Mouse (Mus musculus): ENCODE results near the gene Bok. TPM values are rescaled to one million over a fixed set of nuclear protein-coding genes. Genes with fewer than 3 reads are reported as not detected.

Bok gene
- polyA plus RNA-seq, 1 experiment from 2014 or later: 104 TPM

DNA sequence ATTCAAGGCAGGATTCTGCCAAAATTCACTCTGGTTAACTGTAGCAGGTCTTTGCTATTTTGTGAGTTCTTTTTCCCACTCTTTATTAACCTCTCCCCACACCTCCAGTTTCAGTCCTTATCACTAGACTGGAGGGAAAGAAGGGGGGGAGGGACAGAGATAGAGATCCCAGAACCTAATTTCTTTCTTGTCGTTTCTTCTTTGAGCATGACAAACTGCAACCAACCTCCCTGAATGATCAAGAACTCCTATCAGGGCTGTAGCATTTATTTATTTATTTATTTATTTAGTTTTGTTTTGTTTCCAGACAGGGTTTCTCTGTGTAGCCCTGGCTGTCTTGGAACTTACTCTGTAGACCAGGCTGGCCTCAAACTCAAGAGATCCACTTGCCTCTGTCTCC lies 16.6 kb downstream of the Bok start:
- ATAC-seq: no peak

DNA sequence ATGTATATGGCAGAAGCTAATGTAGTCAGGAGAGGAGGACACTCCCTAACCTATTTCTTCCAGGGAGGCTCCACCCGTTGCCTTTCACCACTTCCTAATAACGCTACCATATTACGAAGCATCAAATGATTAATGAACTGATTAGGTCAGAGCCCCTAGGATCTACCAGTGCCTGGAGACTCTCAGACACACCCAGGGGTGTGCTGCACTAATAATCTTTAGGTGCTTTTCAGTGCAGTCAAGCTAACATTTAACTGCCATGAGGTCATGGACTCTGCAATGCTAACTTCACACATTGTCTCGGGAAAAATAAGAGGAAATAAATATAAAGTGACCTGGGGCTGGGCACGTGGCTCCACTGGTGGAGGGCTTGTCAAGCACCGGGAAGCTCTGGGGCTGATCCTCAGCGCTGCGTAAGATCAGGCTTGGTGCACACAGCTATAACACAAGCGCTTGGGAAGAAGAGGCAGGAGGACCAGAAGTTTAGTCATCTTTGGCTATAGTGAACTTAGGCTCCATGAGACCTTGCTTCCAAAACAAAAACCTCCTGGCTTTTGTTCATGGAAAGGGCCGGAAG lies 18.1 kb downstream of the Bok start:
- Histone ChIP-seq H3K4me2 (ENCODE audit: low read length) (no peak overlapping the region), H3K9ac (replicated peaks; ENCODE audit: low read depth, low read length) (no peak overlapping the region), H3K27ac (ENCODE audit: low read length) (no peak overlapping the region), H3K4me3 (replicated peaks; ENCODE audit: low read length) (no peak overlapping the region), H3K27me3 (replicated peaks; ENCODE audit: control insufficient read depth, insufficient read depth, low read length) (no peaks in the 10 kb centered on the region), H3K36me3 (ENCODE audit: control insufficient read depth, insufficient read depth) (peaks cover 5% of the 10 kb centered on the region), H3K4me1 (replicated peaks; ENCODE audit: control insufficient read depth, insufficient read depth, low read length) (no peaks in the 10 kb centered on the region), H3K9me3 (ENCODE audit: control insufficient read depth, low read length) (no peaks in the 10 kb centered on the region)
- 95% methylated on average over 10 of the region's 10 CpGs for WGBS
- no peak for ATAC-seq

More for the DNA sequence above, 16.6 kb downstream of the Bok start:
- H3K36me3 ChIP-seq (ENCODE audit: control insufficient read depth, insufficient read depth): peaks cover 5% of the 10 kb centered on the region
- WGBS: 96% methylated on average over 1 of the region's 1 CpGs
- no peak overlapping the region for H3K9ac ChIP-seq (replicated peaks; ENCODE audit: low read depth, low read length)
- H3K9me3 ChIP-seq (ENCODE audit: control insufficient read depth, low read length): no peaks in the 10 kb centered on the region
- no peak overlapping the region for H3K4me2 ChIP-seq (ENCODE audit: low read length)
- no peaks in the 10 kb centered on the region for H3K4me1 ChIP-seq (replicated peaks; ENCODE audit: control insufficient read depth, insufficient read depth, low read length)
- H3K27ac ChIP-seq (ENCODE audit: low read length): no peak overlapping the region
- H3K27me3 ChIP-seq (replicated peaks; ENCODE audit: control insufficient read depth, insufficient read depth, low read length): no peaks in the 10 kb centered on the region
- H3K4me3 ChIP-seq (replicated peaks; ENCODE audit: low read length): no peak overlapping the region

DNA sequence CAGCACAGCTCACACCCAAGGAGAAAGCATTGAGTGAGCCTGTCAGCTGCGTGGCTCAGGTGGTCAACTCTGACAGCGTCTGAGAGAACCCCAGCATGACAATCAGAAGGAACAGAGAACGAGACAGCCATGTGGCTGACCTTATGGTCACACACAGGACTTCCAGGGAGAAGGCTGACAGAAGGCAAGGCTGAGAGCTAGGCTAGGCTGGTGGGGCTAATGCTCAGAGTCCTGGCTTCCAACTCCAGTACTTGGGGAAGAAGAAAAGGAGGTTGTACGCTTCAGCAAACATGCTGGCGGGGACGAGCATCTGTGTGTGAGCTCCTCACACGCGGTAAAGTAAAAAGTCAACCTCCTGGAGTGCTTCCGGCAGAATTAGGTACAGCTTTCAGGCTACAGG lies 18.9 kb downstream of the Bok start:
- H3K4me3 ChIP-seq (replicated peaks; ENCODE audit: low read length): no peak overlapping the region
- no peaks in the 10 kb centered on the region for H3K9me3 ChIP-seq (ENCODE audit: control insufficient read depth, low read length)
- H3K27ac ChIP-seq (ENCODE audit: low read length): no peak overlapping the region
- no peaks in the 10 kb centered on the region for H3K27me3 ChIP-seq (replicated peaks; ENCODE audit: control insufficient read depth, insufficient read depth, low read length)
- no peak for ATAC-seq
- H3K4me2 ChIP-seq (ENCODE audit: low read length): no peak overlapping the region
- H3K36me3 ChIP-seq (ENCODE audit: control insufficient read depth, insufficient read depth): peaks cover 5% of the 10 kb centered on the region
- WGBS: 88% methylated on average over 9 of the region's 9 CpGs
- no peak overlapping the region for H3K9ac ChIP-seq (replicated peaks; ENCODE audit: low read depth, low read length)
- H3K4me1 ChIP-seq (replicated peaks; ENCODE audit: control insufficient read depth, insufficient read depth, low read length): no peaks in the 10 kb centered on the region

DNA sequence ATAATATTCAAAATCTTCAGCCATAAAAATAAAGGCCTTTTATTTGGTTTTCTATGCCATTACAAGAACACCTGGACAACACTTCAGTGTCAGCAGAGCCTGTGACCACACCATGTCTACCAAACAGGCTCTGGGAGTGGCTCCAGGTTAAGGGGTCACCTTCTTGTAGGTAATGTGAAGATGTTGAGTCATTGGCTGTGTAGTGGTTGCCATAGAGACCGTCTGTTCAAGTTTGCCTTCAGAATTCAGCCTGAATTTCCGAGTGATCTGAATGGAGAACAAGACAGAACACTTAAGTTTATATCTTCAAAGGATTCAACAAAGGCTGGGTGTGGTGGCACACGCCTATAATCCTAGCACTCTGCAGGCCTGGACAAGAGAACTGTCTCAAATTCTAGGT lies 19.9 kb downstream of the Bok start:
- no peak overlapping the region for H3K27ac ChIP-seq (ENCODE audit: low read length)
- H3K9ac ChIP-seq (replicated peaks; ENCODE audit: low read depth, low read length): no peak overlapping the region
- H3K4me1 ChIP-seq (replicated peaks; ENCODE audit: control insufficient read depth, insufficient read depth, low read length): no peaks in the 10 kb centered on the region
- H3K9me3 ChIP-seq (ENCODE audit: control insufficient read depth, low read length): no peaks in the 10 kb centered on the region
- no peak overlapping the region for H3K4me3 ChIP-seq (replicated peaks; ENCODE audit: low read length)
- 63% methylated on average over 3 of the region's 3 CpGs for WGBS
- peaks cover 5% of the 10 kb centered on the region for H3K36me3 ChIP-seq (ENCODE audit: control insufficient read depth, insufficient read depth)
- no peak for ATAC-seq
- no peaks in the 10 kb centered on the region for H3K27me3 ChIP-seq (replicated peaks; ENCODE audit: control insufficient read depth, insufficient read depth, low read length)
- H3K4me2 ChIP-seq (ENCODE audit: low read length): no peak overlapping the region

DNA sequence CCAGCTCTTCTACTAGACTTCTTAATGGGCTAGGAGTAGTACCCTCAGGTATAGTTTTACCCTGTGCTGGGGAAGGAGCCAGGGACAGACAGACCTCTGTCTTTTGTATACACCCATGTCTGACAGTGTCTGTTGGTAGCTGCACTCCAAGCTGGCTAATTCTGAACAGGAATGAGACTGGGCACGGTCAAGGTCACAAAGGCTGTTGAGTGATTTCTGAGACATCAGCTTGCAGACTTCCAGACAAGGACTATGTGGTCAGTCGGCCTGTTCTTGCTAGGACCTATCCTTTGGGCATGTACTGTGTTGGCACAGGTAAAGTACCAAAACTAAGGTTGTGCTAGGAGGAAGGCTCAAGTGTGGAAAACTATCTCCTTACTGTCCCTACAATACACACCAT lies 30.7 kb downstream of the Bok start:
- WGBS: 95% methylated on average over 2 of the region's 2 CpGs
- Histone ChIP-seq H3K36me3 (ENCODE audit: control insufficient read depth, insufficient read depth) (no peaks in the 10 kb centered on the region; the same call in 1 of the 2 replicates), H3K4me1 (replicated peaks; ENCODE audit: control insufficient read depth, insufficient read depth, low read length) (0 out of 2 replicates have a peak, but pooled peaks cover 3% of the 10 kb centered on the region), H3K9me3 (ENCODE audit: control insufficient read depth, low read length) (no peaks in the 10 kb centered on the region), H3K27ac (ENCODE audit: low read length) (no peak overlapping the region), H3K4me3 (replicated peaks; ENCODE audit: low read length) (no peak overlapping the region), H3K9ac (replicated peaks; ENCODE audit: low read depth, low read length) (no peak overlapping the region), H3K4me2 (ENCODE audit: low read length) (no peak overlapping the region), H3K27me3 (replicated peaks; ENCODE audit: control insufficient read depth, insufficient read depth, low read length) (no peaks in the 10 kb centered on the region)
- ATAC-seq: no peak

DNA sequence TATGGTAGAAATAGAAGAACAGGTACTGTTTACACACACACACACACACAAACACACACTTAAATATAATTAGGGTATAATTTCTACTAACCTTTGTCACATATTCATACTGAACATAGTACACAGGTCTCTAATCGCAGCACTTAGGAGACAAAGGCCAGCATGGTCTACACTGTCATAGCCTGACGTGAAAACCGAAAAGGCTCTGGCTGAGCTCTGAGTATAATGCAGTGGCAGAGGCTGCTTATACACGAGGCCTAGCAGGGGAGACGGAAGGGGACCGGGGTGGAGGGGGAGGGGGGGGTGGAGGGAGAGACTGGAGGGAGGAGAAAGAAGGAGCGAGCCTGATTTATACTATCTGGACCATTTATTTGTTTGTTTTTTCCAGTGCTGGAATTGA lies 36.1 kb downstream of the Bok start:
- no peaks in the 10 kb centered on the region for H3K4me1 ChIP-seq (replicated peaks; ENCODE audit: control insufficient read depth, insufficient read depth, low read length)
- no peaks in the 10 kb centered on the region for H3K27me3 ChIP-seq (replicated peaks; ENCODE audit: control insufficient read depth, insufficient read depth, low read length)
- no peak for ATAC-seq
- no peak overlapping the region for H3K4me3 ChIP-seq (replicated peaks; ENCODE audit: low read length)
- no peaks in the 10 kb centered on the region for H3K36me3 ChIP-seq (ENCODE audit: control insufficient read depth, insufficient read depth)
- no peaks in the 10 kb centered on the region for H3K9me3 ChIP-seq (ENCODE audit: control insufficient read depth, low read length)
- H3K9ac ChIP-seq (replicated peaks; ENCODE audit: low read depth, low read length): no peak overlapping the region
- no peak overlapping the region for H3K4me2 ChIP-seq (ENCODE audit: low read length)
- WGBS: 46% methylated on average over 7 of the region's 7 CpGs
- H3K27ac ChIP-seq (ENCODE audit: low read length): no peak overlapping the region

DNA sequence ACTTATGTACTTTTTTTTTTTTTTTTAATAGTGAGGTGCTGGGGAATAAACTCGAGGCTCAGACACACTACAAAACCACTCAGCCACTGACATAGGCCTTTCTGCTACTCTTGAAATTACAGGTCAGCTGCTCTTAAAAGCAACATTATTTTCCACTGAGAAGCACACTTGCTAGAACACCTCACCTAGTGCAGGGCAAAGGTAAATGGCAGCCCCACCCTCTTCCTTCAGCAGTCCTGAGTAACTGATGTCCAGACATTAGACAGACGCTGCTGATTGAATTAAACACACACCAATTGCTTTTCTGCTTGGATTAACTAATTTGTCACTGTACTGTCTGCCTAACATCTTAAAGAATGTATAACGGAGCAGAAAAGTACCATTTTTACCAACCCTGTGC lies 39.2 kb downstream of the Bok start:
- 78% methylated on average over 3 of the region's 3 CpGs for WGBS
- no peak for ATAC-seq
- Histone ChIP-seq H3K4me3 (replicated peaks; ENCODE audit: low read length) (no peak overlapping the region), H3K4me1 (replicated peaks; ENCODE audit: control insufficient read depth, insufficient read depth, low read length) (no peaks in the 10 kb centered on the region), H3K9ac (replicated peaks; ENCODE audit: low read depth, low read length) (no peak overlapping the region), H3K36me3 (ENCODE audit: control insufficient read depth, insufficient read depth) (no peaks in the 10 kb centered on the region), H3K9me3 (ENCODE audit: control insufficient read depth, low read length) (no peaks in the 10 kb centered on the region), H3K4me2 (ENCODE audit: low read length) (no peak overlapping the region), H3K27me3 (replicated peaks; ENCODE audit: control insufficient read depth, insufficient read depth, low read length) (no peaks in the 10 kb centered on the region), H3K27ac (ENCODE audit: low read length) (no peak overlapping the region)

DNA sequence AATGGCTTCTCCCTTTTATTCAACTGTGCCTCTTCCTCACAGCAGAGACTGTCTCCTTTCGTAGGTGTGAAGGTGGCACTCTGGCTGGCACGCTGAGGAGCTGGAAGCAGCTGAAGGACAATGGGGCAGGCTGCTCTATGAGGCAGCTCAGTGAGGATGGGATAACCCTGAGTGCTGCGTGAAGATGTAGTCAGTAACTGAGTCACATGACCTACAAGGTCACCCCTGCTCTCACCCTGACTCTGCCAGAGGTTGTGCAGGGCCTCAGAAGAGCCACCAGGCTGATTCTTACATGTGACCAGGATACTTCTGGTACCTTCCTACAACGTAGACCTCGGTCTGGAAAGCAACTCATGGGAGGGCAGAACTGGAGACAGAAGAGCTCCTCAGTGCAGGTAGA lies 40.2 kb downstream of the Bok start:
- ATAC-seq: 0 out of 2 replicates have a peak, but pooled peaks have one; percentile 13
- 95% methylated on average over 5 of the region's 5 CpGs for WGBS
- no peak overlapping the region for H3K4me2 ChIP-seq (ENCODE audit: low read length)

DNA sequence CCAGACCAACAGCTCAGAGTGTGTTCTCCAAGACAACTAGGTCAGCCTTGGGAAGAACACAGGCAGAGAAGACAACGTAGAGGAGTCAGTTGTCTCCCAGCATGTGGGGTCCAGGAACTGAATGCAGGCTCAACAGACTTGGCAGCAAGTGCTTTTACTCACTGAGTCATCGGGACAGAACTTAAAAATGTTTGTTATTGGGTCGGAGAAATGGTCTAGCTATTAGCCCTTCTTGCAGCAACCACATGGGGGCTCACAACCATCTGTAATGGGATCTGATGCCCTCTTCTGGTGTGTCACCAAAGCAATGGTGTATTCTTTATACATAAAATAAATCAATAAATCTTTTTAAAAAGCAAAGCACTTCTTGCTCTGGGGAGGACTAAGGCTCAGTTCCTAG lies 40.7 kb downstream of the Bok start:
- H3K9me3 ChIP-seq (ENCODE audit: control insufficient read depth, low read length): no peaks in the 10 kb centered on the region
- 79% methylated on average over 3 of the region's 3 CpGs for WGBS
- H3K27me3 ChIP-seq (replicated peaks; ENCODE audit: control insufficient read depth, insufficient read depth, low read length): no peaks in the 10 kb centered on the region
- H3K4me1 ChIP-seq (replicated peaks; ENCODE audit: control insufficient read depth, insufficient read depth, low read length): no peaks in the 10 kb centered on the region
- H3K36me3 ChIP-seq (ENCODE audit: control insufficient read depth, insufficient read depth): no peaks in the 10 kb centered on the region
- no peak overlapping the region for H3K9ac ChIP-seq (replicated peaks; ENCODE audit: low read depth, low read length)
- no peak overlapping the region for H3K4me2 ChIP-seq (ENCODE audit: low read length)
- H3K4me3 ChIP-seq (replicated peaks; ENCODE audit: low read length): no peak overlapping the region
- no peak overlapping the region for H3K27ac ChIP-seq (ENCODE audit: low read length)
- ATAC-seq: no peak

More for the DNA sequence above, 40.2 kb downstream of the Bok start:
- Histone ChIP-seq H3K36me3 (ENCODE audit: control insufficient read depth, insufficient read depth) (no peaks in the 10 kb centered on the region), H3K4me1 (replicated peaks; ENCODE audit: control insufficient read depth, insufficient read depth, low read length) (no peaks in the 10 kb centered on the region), H3K9ac (replicated peaks; ENCODE audit: low read depth, low read length) (no peak overlapping the region), H3K9me3 (ENCODE audit: control insufficient read depth, low read length) (no peaks in the 10 kb centered on the region), H3K27ac (ENCODE audit: low read length) (no peak overlapping the region), H3K27me3 (replicated peaks; ENCODE audit: control insufficient read depth, insufficient read depth, low read length) (no peaks in the 10 kb centered on the region), H3K4me3 (replicated peaks; ENCODE audit: low read length) (no peak overlapping the region)

DNA sequence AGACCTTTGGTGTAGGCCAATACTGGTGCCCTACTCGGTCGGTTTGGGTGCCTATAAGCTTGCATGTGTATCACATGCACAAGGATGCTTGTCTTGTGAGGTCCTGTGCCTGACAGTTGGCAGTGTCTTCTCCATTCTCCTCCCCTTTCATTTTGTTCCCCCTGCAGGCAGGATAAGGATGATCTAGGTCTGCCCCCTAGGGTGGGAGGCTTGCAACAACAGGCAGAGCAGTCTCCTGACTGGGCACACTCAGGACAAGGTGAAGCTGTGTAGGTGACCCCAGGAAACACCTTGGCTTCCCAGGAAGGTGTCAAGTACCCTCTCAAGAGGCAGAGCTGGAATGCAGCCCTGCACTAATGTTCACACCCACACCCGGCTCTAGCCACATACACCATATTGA lies 41.5 kb downstream of the Bok start:
- H3K9ac ChIP-seq (replicated peaks; ENCODE audit: low read depth, low read length): no peak overlapping the region
- no peaks in the 10 kb centered on the region for H3K9me3 ChIP-seq (ENCODE audit: control insufficient read depth, low read length)
- H3K36me3 ChIP-seq (ENCODE audit: control insufficient read depth, insufficient read depth): no peaks in the 10 kb centered on the region
- H3K27me3 ChIP-seq (replicated peaks; ENCODE audit: control insufficient read depth, insufficient read depth, low read length): no peaks in the 10 kb centered on the region
- 73% methylated on average over 3 of the region's 3 CpGs for WGBS
- no peak overlapping the region for H3K4me2 ChIP-seq (ENCODE audit: low read length)
- no peak overlapping the region for H3K4me3 ChIP-seq (replicated peaks; ENCODE audit: low read length)
- no peak overlapping the region for H3K27ac ChIP-seq (ENCODE audit: low read length)
- peaks cover 3% of the 10 kb centered on the region for H3K4me1 ChIP-seq (replicated peaks; ENCODE audit: control insufficient read depth, insufficient read depth, low read length)
- 0 out of 2 replicates have a peak, but pooled peaks have one; percentile 27 for ATAC-seq

All from forebrain, embryonic 16.5 days (tissue).